Mouse (Mus musculus): ENCODE results near the gene Ids.
"Not testable (repeated sequence)": the region's sequence is repeated elsewhere in the genome, so short reads cannot be mapped to it uniquely, and the experiment has no call there.

- TF ChIP-seq CTCF, POLR2A (IDR thresholded peaks at IDR 0.05; ENCODE audit: insufficient read depth, low read depth, low read length): not testable (repeated sequence)
Measured at GRCm38 (mm10) chrX:70392636-70393035, 27.8 kb upstream of the Ids start.
